Mouse (Mus musculus) embryo, embryonic 10 days (tissue): ENCODE data around the gene Knl1.

Experiments
- DNase-seq: peaks from one replicate; pipeline ENCODE4 v3.0.0-alpha.2; 2015; ENCODE audit warnings: low spot score

The Knl1 gene

GRCm38 (mm10) chr2:119035397-119035745 lies 11.5 kb upstream of the Knl1 start:
- no peak for DNase-seq

GRCm38 (mm10) chr2:119040882-119041281 lies 6.0 kb upstream of the Knl1 start:
- peak; percentile 47 for DNase-seq

- no peak for DNase-seq
Measured at GRCm38 (mm10) chr2:119045163-119045562, 1.8 kb upstream of the Knl1 start.

GRCm38 (mm10) chr2:119047849-119048248 lies 930 bp downstream of the Knl1 start:
- DNase-seq: peak; percentile 31

- DNase-seq: no peak
Measured at GRCm38 (mm10) chr2:119050132-119050650, 3.3 kb downstream of the Knl1 start.

- no peak for DNase-seq
Measured at GRCm38 (mm10) chr2:119060139-119060538, 13.2 kb downstream of the Knl1 start.

- DNase-seq: no peak
Measured at GRCm38 (mm10) chr2:119072397-119072796, 25.5 kb downstream of the Knl1 start.

- DNase-seq: no peak
Measured at GRCm38 (mm10) chr2:119086156-119086555, 39.2 kb downstream of the Knl1 start.

- no peak for DNase-seq
Measured at GRCm38 (mm10) chr2:119101552-119101951, 54.6 kb downstream of the Knl1 start.

GRCm38 (mm10) chr2:119106583-119106982 lies 59.7 kb downstream of the Knl1 start:
- DNase-seq: no peak

GRCm38 (mm10) chr2:119108554-119108953 lies 61.6 kb downstream of the Knl1 start:
- DNase-seq: peak; percentile 75

GRCm38 (mm10) chr2:119111060-119111459 lies 64.1 kb downstream of the Knl1 start:
- DNase-seq: no peak

GRCm38 (mm10) chr2:119112438-119113112 lies 65.7 kb downstream of the Knl1 start, which contains the start of gene Rad51:
Gene Rad51 (plus strand): TSS chr2:119112793.
- DNase-seq: peak; percentile 96

- DNase-seq: peak; percentile 40
Measured at GRCm38 (mm10) chr2:119113121-119113925, 66.4 kb downstream of the Knl1 start.

GRCm38 (mm10) chr2:119136346-119136898 lies 89.5 kb downstream of the Knl1 start:
- DNase-seq: no peak

- no peak for DNase-seq
Measured at GRCm38 (mm10) chr2:119145199-119145598, 98.3 kb downstream of the Knl1 start.

- no peak for DNase-seq
Measured at GRCm38 (mm10) chr2:119146435-119146834, 99.5 kb downstream of the Knl1 start.

- no peak for DNase-seq
Measured at GRCm38 (mm10) chr2:119147160-119147678, 100.3 kb downstream of the Knl1 start.

GRCm38 (mm10) chr2:119147775-119148174 lies 100.9 kb downstream of the Knl1 start:
- DNase-seq: no peak

GRCm38 (mm10) chr2:119152255-119152654 lies 105.3 kb downstream of the Knl1 start:
- no peak for DNase-seq

- DNase-seq: no peak
Measured at GRCm38 (mm10) chr2:119154683-119155082, 107.8 kb downstream of the Knl1 start.
